Mouse (Mus musculus): ENCODE measurements at regions not wholly inside any gene's neighbourhood (a gene's known extent, or its start where the extent isn't known, plus 50 kb on each side); places are given as distances from the start of the nearest gene placed in this dataset.
"Not testable (repeated sequence)": the region's sequence is repeated elsewhere in the genome, so short reads cannot be mapped to it uniquely, and the experiment has no call there.

DNA sequence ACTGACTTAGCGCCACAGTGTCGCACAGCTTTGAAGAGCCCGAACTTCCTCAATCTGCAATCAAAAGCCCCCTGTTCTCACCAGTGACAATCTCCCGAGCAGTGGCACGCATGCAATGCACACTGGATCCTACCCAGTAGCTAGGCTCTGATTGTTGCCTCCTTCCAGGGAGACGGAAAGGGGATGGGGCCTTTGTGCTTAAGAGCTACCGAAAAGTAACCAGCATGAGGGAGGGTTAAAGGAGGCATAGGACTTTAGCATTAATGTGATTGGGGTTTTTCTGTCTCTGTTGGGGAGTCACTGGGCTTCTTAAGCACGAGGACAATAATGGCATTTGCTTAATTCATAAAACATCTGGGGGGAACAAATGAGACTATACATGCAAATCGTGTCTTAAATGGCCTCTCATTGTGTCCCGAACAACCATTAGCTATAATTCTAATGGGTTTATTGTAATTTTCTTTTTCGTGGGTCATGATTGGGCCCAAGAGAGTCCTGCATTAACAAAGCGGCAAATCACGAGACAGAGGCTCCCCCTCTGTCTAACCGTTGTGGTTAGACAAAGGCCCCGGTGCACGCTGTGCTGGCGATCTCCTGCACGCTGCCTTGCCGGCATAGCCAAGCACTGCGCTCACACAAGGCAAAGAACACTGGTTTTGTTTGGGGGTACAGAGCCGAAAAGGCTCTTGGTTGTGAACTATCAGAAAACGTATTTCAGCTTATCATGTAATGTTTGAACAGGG lies 223.2 kb downstream of the Dact1 start:
- no peak for DNase-seq (ENCODE audit: low spot score)

DNA sequence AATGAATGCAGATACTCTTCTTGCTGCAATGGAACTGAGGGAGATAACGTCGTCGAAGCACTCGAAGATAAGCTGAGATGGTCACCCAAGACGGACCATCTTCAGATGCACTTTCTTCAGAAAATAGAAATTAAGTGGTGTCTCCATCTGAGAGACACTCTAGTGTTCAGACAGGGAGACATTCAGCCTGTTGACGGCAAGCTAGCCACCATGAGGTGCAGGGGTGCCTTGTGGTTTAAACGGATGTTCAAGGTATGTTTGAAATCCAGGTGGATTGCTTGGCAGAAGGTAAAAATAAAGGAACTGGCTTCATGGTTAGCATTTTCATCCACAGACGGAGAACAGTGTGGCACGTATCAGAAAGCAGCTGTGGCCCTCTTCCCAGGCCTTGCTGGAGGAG lies 224.0 kb downstream of the Dact1 start:
- no peak for DNase-seq (ENCODE audit: low spot score)

DNA sequence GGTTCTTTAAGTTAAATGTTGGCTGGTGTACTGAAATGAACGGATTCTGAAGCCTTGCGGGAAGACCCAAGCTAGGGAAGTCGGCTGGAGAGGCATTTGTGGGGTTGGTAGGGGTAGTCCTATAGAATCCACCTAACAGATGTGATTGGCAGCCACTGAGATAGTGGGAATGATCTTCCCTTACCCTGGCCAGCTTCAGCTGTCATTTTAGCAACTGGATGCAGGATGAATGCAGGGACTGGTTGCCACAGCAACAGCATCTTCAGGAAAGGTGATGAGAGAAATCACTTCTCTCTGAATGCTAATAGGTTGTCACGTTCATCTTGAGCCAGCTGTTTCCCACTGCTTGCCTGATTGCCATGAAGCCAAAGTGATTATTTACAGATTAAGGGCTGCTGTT lies 224.5 kb downstream of the Dact1 start:
- DNase-seq (ENCODE audit: low spot score): no peak

DNA sequence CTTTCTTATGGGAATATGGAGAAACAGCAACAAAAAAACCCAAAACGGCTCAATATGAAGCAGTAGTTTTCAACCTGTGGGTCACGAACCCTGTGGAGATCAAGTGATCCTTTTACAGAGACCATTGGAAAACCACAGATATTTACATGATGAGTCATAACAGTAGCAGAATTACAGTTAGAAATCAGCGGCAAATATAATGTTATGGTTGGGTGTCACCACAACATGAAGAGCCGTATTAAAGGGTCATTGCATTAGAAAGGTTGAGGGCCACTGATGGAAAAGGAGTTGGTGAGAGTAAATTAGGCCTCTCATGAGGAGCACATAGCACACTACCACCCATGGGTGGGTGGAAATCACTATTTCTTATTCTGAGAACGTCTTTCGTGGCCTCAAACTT lies 225.6 kb downstream of the Dact1 start:
- no peak for DNase-seq (ENCODE audit: low spot score)

DNA sequence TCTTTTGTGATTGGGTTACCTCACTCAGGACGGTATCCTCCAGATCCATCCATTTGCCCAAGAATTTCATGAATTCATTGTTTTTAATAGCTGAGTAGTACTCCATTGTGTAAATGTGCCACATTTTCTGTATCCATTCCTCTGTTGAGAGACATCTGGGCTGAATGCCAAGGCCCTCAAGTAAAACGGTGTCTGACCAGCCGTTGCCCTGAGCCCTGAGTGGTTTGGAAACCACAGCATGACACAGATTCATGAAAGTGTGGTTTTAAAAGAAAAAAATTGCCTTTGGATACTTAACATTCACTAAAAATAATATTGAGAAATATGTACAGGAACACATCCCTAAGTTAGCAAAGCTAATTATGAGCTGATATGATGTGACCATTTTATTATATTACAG lies 226.1 kb downstream of the Dact1 start:
- DNase-seq (ENCODE audit: low spot score): not testable (repeated sequence)

DNA sequence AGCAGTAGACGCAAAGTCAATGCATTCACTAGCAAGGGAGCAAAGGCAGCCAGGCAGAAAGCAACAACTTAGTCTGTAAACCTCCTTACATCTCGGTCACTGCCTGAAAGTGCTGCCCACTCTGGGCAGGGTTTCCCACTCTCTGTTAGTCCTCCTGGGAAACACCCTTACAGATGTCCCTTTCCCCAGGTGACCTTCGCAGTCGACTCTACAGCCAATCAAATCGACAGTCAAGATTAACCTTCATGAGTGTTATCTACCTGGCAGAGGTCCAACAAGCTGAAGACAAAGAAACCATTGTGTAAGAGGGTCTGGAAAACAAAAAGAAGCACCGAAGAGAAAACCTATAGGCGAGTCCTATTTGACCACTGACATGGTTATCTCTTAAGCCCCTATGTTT lies 229.0 kb downstream of the Dact1 start:
- no peak for DNase-seq (ENCODE audit: low spot score)

DNA sequence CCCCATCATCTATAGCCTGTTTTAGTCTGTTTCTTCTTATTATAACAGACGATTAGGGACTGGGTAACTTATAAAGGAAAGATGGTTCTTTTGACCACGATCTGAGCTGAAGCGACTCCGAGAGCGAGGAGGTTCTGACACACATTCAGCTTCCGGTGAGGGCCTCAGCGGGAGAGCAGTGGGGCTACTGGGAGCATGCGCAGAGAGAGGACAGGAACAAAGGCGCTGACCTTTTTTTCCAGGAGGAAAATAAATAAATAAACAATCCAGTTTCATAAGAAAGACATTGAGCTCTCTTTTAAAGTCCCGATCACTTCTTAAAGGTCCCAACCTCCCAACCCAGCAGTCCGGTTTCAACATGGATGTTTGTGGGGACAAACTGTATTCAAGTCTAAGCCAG lies 230.6 kb downstream of the Dact1 start:
- no peak for DNase-seq (ENCODE audit: low spot score)

DNA sequence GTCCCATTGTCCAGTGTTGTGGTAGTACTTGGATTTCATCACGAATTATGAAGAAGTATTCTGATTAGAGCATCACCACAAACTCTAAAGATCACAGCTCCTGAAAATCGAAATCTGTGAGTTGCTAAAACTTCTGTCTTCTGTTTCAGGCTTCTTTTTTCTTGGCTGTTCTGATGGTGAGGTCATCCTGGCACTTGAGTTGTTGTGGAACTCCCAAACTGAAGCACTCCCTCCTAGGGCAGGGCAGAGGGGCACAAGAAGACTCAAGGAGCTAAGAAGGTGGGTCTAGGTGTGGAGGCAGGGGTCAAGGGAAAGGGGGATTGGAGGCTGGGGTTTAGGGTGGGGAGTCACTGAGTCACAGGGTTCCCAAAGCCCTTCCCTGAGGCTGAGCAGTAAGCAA lies 232.3 kb downstream of the Dact1 start:
- DNase-seq (ENCODE audit: low spot score): no peak

DNA sequence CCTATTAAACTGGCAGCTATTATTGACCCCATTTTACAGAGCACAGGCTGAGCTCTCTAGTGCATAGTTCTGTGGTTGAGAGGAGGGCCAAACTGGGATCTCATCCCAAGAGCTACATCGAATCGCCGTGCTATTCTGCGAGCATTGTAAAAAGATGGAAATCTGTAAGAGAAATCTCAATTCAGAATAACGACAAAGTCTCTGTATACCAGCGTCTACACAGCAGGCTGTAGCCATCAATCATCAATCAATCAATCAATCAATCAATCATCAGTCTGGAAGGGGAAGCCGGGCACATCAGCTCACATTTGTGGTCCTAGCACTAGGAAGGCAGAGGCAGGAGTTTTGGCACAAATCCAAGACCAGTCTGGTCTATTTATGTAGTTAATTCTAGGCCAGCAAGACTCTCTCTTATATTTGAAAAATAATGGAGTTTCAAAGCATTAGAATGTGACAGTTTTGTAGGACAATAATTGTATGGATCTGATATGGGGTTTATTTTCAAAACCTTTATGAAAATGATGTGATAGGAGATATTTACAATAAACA lies 234.0 kb downstream of the Dact1 start:
- DNase-seq (ENCODE audit: low spot score): no peak

DNA sequence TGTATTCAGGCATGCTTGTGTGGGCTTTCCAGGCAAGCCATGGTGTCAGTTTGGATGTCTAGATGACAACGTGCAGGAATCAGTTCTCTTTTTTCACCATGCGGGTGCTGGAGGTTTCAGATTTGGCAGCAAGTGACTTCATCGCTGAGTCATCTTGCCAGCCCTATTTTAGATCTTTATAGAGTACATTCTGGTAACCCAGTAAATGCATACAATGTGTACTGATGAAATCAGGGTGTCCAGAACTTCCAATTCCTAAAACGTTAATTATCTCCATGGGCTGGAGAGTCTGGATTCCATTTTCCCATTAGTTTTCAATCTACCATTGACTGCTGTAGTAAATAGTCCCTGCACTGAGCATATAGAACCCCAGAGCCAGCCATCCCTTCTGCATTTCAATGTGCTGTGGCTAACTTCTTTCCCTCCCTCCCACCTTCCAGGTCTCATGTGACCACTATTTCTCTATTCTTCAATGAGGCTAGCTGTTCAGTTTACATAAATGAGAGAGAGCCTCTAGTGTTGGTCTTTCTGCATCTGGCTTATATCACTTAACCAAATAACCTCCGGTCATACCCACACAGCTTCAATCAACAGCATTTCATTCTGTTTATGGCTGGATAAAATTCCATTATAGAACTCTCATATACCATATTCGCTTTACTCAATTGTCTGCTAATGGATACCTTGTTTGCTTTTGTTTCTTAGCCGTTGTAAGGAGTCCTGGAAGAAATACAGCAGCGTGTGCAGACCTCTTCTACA lies 234.9 kb downstream of the Dact1 start:
- DNase-seq (ENCODE audit: low spot score): no peak

DNA sequence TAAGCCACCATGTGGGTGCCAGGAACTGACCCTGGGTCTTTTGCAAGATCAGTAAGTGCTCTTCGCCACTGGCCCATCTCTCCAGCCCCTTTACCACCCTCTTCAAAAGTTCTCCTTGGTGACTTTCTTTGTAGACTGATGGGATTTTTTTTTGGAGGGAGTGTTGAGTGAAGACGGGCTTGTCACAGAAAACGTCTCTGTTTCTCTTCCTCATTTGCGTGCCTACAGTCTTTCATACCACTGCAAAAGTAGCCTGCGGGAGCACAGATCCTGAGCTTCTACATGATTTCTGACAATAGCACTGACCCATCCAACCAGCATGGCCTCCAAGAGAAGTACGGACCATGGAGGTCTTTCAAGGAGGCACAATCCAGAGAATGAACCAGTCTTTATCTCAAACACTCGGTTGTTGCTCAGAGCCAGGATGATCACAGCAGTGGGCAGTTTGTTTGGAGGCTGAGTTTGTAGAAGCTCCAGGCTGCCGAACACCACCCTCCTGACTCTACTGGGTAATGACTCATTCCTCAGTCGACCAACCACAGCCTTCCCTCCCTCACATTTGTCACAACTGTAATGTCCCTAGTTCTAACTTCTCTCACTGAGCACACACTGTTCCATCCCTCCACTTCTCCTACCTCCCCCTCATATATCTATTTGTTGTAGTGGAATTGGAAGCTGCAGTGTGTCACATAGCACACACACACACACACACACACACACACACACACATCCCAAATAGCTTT lies 237.0 kb downstream of the Dact1 start:
- DNase-seq (ENCODE audit: low spot score): no peak

DNA sequence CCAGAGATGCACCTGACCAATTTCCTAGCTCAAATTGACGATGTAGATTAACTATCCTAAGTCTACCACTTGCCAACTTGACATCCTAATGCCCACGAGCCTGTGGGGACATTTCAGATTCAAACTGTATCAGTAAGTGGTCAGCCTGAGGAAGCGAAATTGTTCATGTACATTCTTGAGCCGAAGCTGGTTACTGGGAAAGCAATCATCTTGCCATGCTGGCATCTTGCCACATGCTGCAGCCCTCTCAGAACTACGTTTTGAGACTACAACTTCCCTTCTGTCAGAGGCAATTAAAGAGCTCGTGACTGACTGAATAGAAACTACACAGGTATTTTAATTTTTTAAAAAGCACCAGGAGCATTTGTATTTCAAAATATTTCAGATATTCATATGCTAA lies 239.7 kb downstream of the Dact1 start:
- no peak for DNase-seq (ENCODE audit: low spot score)

DNA sequence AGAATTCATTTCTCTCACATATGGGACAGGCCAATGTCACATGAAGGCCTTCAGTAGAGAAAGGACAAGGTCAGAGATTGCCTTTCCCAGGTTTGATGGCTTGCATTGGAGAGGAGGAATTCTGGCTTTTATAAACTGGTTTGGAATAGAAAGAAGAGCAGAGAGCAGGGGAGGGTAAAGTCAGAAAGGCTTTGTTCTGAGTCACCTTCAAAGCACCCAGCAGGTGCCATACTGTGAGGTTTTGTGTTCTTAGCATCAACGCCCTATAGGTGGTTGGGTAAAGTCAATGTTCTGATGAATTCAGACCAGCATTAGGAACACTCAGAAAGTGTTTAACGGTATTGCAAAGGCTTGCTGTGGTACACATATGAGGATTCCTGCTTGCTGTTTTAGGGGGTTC lies 244.5 kb downstream of the Dact1 start:
- DNase-seq (ENCODE audit: low spot score): no peak

DNA sequence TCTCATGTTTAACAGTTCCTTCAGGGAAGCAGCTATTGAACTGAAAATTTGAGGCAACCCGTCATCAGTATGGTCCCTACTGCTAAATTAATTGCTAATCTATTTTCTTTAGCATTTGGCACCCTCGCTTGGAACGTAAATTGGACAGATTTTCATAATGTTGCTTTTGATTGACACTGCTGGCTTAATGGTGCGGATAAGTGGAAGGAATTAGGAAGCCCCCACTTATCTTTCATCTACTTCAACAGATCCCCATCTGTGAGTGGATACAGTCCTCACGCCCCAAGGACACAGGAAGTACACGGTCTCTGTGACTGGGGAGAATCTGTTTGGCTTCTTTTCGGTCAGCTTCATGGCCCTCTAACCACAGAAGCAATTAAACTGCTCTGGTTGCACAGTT lies 251.6 kb downstream of the Dact1 start:
- DNase-seq (ENCODE audit: low spot score): no peak

DNA sequence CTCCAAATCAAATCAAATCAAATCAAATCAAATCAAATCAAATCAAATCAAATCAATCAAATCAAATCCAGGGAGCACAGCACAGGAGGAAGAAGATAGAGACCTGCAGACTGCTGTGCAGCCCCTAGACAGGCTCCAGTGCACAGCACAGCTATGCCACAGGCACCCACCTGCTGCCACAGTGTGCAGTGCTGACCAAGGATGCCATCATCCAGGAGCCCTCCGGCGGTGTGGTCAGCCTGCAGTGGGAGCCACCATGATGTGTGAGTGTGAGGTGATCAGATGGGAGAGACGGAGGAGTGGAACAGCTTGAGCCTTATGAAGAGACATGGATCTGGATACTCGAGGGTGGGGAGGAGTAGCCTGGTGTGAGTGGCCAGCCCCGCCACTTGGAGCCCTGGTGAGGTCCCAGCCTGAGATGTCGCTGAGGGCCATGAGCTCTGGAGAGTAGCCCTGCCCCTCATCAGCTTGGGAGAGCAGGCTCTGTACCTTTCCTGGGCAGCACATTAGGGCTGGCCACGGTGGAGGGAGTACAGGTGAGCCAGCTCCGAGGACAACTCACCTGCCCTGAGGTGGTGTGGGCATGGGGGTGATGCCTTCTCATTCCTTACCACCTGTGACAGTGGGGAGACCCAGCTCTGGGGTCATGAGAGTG lies 252.4 kb downstream of the Dact1 start:
- no peak for DNase-seq (ENCODE audit: low spot score)

DNA sequence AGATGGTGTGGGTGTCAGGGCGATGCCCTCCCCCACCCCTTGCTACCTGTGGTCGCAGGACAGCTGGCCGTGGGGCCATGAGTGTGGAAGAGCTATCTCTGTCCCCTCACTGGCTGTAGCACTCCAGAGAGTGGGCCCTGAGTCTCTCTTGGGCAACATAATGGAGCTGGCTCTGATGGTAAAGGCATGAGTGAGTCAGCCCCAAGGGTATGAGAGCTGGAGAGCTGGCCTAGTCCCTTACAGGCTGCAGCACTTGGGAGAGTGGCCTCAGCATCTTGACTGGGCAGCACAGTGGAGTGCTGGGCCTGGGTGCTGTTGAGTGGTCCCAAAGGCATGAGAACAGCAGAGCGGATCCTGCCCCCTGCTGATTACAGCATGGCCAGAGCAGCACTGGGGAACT lies 253.5 kb downstream of the Dact1 start:
- DNase-seq (ENCODE audit: low spot score): no peak

DNA sequence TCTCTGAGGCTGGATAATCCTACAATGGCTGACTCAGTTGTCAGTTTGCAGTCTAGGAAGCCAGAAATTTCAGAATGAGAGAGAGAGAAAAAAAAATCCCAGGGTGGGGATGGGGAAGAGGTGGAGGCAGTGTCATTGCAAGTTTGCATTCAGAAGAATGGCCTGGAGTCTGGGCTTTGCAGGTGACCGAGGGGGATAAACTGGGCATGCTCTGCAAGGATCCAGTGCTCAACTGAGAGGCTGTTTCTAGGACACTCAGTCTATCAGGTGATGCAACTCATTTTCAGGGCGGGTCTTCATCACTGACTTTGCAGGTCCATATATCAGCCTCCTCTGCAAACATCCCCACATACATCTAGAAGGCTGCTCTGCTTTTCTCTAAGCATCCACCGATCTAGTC lies 256.7 kb downstream of the Dact1 start:
- no peak for DNase-seq (ENCODE audit: low spot score)

DNA sequence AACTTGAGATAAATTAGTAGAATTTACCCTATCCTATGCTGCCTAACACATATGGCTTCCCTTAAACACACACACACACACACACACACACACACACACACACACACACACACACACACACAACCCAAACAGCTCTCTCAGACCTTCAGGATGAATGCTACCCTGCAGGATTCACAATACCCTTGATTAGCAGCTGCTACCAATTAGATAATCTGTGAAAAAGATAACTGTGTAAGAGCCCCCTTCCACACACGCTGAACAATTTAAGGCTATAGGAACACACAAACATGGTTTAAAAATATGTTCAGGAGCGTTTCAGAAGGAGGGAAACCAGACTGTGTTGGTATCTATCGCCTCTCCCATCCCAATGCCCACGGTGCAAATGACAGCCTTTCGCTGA lies 258.6 kb downstream of the Dact1 start:
- DNase-seq (ENCODE audit: low spot score): no peak

DNA sequence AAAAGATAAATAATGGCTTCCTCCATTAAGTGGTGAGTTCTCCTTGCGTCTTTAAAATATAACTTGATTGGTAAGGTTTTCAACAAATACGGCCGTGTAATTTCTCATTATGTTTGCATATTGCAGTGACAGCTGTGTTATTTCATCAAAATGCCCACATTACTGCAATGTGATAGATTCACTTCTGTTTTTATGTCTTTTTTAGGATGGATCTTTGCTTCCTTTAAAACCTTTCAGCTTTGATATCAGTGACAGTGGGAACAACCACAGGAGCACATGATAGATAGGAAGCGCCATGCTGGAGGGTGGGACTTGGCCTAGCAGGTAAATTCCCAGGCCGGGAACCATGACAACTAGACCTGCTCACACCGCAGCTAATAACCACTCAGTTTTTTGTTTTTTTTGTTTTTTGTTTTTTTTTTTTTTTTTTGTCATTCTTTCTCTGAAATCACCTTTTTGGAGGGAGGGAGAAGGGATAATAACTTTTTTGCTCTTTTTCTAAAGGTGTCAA lies 259.3 kb downstream of the Dact1 start:
- DNase-seq (ENCODE audit: low spot score): no peak

DNA sequence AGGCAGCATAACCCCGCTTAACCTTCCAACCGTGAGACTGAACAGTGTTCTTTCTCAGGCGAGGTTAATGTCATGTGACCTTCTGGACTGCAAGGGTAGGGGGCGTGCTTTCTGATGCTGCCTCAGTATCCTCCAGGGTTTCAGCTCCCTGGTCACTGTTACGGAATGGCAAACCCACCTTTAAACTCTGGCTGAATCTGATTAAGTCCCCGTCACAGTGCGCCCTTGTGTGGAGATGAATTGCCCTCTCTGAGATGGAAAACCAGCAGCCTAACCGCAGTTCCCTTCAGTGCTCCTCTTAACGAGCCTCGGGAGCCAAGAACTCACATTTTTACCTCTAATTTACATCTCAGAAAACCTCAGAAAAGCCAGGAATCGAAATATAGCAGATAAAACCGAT lies 260.0 kb downstream of the Dact1 start:
- DNase-seq (ENCODE audit: low spot score): no peak

DNA sequence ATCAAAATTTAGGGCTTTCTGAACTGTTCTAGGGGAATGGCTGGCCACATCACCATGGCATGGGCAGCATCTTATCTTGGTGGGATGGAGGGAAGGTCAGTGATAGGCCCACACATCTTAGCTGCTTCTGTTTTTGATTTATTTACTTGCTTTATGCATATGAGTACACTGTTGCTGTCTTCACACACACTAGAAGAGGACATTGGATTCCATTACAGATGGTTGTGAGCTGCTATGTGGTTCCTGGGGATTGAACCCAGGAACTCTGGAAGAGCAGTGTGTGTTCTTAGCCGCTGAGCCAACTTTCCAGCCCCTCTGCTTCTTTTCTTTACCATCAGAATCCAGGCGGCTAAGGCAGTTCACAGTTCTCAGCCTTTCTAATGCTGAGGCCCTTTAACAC lies 260.4 kb downstream of the Dact1 start:
- no peak for DNase-seq (ENCODE audit: low spot score)

DNA sequence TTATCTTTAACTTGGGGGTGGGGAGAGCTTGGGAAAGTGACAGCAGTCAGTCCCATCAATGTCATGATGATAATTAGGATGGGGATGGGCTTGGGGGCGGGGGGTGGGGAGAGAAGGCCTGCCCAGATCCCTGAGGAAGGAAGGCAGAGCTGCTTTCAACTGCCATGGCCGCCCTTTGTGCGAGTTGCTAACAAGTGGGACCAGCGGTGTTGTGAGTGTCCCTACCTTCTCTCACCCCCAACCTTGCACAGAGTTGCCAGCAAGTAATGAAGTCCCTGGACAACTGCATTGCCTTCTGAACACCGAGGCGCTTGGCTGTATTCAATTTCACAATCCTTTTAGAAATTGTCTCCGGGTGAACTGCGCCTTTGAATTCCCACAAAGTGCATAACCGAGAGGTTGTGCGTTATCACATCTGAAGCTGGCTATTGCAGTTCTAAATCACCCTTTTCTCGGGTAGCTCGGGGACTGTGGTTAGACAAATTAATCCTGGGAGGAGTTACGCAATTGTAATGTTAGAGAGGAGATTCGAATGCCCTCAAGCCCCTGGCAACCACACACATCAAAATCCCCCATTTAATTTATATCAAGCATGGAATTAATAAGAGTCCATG lies 257.9 kb upstream of the Daam1 start:
- DNase-seq (ENCODE audit: low spot score): no peak

Data from T-cell, adult 2 months (primary cell).